Mouse (Mus musculus): ENCODE results near the gene Plce1.

- TF ChIP-seq CTCF (IDR thresholded peaks at IDR 0.05; ENCODE audit: low read depth, low read length) (no peak), POLR2A (IDR thresholded peaks at IDR 0.05; ENCODE audit: borderline replicate concordance, low read depth, low read length) (no peak)
These were observed 45.9 kb downstream of the Plce1 start for GRCm38 (mm10) chr19:38526855-38527254.
